Mouse (Mus musculus): ENCODE data around the gene Nfam1.

- TF ChIP-seq POLR2A (IDR thresholded peaks at IDR 0.05; ENCODE audit: borderline replicate concordance, insufficient read depth, low read length) (no peak), CTCF (IDR thresholded peaks at IDR 0.05; ENCODE audit: borderline replicate concordance, insufficient read depth, low read depth, low read length) (no peak)
Measured at GRCm38 (mm10) chr15:83075607-83076525, 42.8 kb upstream of the Nfam1 start.
